Mouse (Mus musculus) neutrophil, adult 83 days (primary cell): ENCODE data around the gene Sin3a. TPM values are rescaled to one million over a fixed set of nuclear protein-coding genes. Genes with fewer than 3 reads are reported as not detected.

Source experiments
- total RNA-seq, 2 experiments: library from RNA; stranded (reverse); gene quantifications; one replicate each; pipeline ENCODE4 v1.2.4; 2023

The Sin3a gene
- total RNA-seq = 10 to 100 TPM; 77.0 to 90.0 TPM

DNA sequence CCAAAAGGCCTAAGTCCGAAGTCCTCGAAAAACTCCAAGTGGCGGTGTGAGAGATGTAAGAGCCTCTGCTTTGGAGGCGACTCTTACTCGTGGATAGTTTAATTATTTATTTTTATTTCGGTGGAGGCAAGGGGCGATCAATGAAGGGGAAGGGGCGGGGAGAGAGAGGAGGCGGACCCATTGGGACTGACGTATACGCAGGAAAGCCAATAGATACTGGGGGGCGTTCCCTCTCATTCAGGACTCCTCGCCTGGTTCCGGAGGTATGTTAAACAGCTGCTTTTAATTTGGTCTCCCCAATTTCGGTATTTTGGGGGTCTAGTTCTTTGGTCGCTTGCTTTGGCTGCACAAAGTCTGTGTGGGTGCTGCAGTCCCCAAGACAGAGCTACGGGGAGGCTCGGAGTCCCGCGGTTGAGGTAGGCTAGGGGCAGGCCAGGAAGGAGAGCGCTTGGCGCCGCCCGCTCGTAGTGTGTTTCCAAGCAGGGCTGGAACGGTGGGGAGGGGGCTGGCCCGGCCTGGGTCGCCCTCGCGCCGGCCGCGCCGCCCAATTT lies at the start of gene Sin3a:
Sin3a (plus strand) TSS at position 240 of the 551 bp plus-strand sequence.

DNA sequence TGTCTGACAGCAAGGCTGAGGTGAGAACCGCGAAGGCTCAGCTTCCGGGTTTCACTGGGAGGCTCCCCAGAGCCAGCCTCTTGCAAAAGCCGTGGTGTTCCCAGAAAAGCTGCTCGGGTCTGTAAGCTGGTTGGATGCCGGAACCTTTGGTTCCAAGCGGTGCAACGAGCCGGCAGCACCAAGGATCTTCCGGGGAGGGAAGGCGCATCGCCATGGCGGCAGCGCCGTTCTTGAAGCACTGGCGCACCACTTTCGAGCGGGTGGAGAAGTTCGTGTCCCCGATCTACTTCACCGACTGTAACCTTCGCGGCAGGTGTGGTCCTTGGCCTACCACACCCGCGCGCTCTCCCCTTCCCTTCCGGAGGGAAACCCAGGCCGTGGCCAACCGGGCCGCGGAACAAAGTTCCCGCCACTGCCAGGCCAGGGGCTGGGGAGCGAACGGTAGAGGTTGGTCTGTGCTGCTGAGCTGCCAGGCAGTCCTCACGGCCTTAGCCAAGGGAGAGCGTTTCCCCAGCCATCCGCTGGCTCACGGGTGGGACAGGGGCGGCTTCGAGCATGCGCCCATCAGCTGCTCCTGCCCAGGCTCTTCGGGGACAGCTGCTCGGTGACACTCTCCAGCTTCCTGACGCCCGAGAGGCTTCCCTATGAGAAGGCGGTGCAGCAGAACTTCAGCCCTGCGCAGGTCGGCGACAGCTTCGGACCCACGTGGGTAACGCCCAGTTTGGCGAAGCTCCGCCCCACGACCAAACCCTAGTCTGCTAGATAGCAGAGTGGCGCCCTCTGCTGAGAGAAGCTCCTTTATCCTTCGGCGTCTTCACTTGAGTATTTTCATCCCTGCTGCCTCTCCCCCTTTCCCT lies 59.0 kb downstream of the Sin3a start, which contains the start of gene Man2c1:
Man2c1 (plus strand) TSS at position 114 of the 857 bp plus-strand sequence.

GRCm38 (mm10) chr9:57148144-57148878 lies 76.5 kb downstream of the Sin3a start, which contains the start of gene Neil1:
Gene Neil1 (minus strand): TSS chr9:57148305.

DNA sequence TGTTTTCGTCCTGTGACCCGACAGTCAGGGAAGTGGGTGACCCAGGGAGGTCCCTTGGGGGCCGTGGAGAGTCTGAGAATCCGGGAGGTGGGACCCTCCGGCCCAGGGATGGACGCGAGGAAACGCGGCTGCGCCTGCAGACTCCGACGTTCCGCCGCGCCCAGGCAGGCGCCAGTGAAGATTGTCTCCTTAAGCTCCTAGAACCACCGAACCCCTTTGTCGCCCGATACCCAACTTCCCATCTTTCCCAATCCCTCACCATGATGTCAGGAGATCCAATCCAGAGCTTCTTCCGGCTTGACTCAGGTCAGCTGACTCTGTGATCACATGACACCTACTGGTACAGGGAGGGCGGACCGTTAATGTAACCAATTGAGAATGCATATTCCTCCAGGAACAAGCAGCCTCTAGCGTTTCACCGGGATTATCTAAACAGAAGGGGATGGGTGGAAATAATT lies 86.2 kb downstream of the Sin3a start, which contains the start of gene Commd4:
Commd4 (minus strand) TSS at position 319 of the 458 bp plus-strand sequence.

Other genes starting within 250 kb of the Sin3a start
- not detected for gene Odf3l1, start 207.4 kb upstream of the Sin3a start, total RNA-seq
- gene Cspg4, start 207.0 kb upstream of the Sin3a start, total RNA-seq = not detected
- 1 to 10 TPM; 2.1 to 3.0 TPM for gene Snx33, start 143.7 kb upstream of the Sin3a start, total RNA-seq
- 10 to 100 TPM; 32.2 to 35.7 TPM for gene Imp3, start 134.6 kb upstream of the Sin3a start, total RNA-seq
- 1 to 10 TPM; 2.2 TPM for gene Snupn, start 121.2 kb upstream of the Sin3a start, total RNA-seq
- gene Ptpn9, start 77.1 kb upstream of the Sin3a start, total RNA-seq = 10 to 100 TPM; 17.1 to 17.8 TPM
- 10 to 100 TPM; 66.3 to 67.8 TPM for gene Man2c1, start 58.6 kb downstream of the Sin3a start, total RNA-seq
- 1 to 10 TPM; 3.2 to 3.6 TPM for gene Neil1, start 76.3 kb downstream of the Sin3a start, total RNA-seq
- 10 to 100 TPM; 49.3 to 66.0 TPM for gene Commd4, start 86.3 kb downstream of the Sin3a start, total RNA-seq
- not detected for gene Trcg1, start 164.5 kb downstream of the Sin3a start, total RNA-seq
- 10 to 100 TPM; 40.8 to 43.5 TPM for gene 1700017B05Rik, start 190.6 kb downstream of the Sin3a start, total RNA-seq